Mouse (Mus musculus): ENCODE measurements at regions not wholly inside any gene's neighbourhood (a gene's known extent, or its start where the extent isn't known, plus 50 kb on each side); places are given as distances from the start of the nearest gene placed in this dataset.

GRCm38 (mm10) chr13:70303953-70304525, 333.4 kb downstream of the Ice1 start:
- H3K4me1 ChIP-seq (ENCODE audit: control insufficient read depth, insufficient read depth, low read length), result no peaks in the 10 kb centered on the region
- no peaks in the 10 kb centered on the region for H3K27me3 ChIP-seq (ENCODE audit: control insufficient read depth, insufficient read depth, low read length, poor library complexity, severe bottlenecking)
- H3K9ac ChIP-seq (ENCODE audit: low read depth, poor library complexity, severe bottlenecking), result no peak overlapping the region
- H3K36me3 ChIP-seq (ENCODE audit: control insufficient read depth, insufficient read depth, low read length, poor library complexity, severe bottlenecking), result no peaks in the 10 kb centered on the region
- H3K4me3 ChIP-seq (ENCODE audit: low read depth, low read length), result no peak overlapping the region
- no peaks in the 10 kb centered on the region for H3K9me3 ChIP-seq (replicated peaks; ENCODE audit: control insufficient read depth, insufficient read depth, low read length, poor library complexity, severe bottlenecking)
- no peak overlapping the region for H3K27ac ChIP-seq (ENCODE audit: insufficient read depth, low read length)
- TF ChIP-seq POLR2A (IDR thresholded peaks at IDR 0.05; ENCODE audit: insufficient read depth, low read length), result no peak
- TF ChIP-seq EP300 (IDR thresholded peaks at IDR 0.05; ENCODE audit: insufficient read depth, low read depth, low read length), result no peak

GRCm38 (mm10) chr13:70310516-70310915, 326.9 kb downstream of the Ice1 start:
- no peaks in the 10 kb centered on the region for H3K9me3 ChIP-seq (replicated peaks; ENCODE audit: control insufficient read depth, insufficient read depth, low read length, poor library complexity, severe bottlenecking)
- H3K4me3 ChIP-seq (ENCODE audit: low read depth, low read length), result no peak overlapping the region
- H3K27me3 ChIP-seq (ENCODE audit: control insufficient read depth, insufficient read depth, low read length, poor library complexity, severe bottlenecking), result no peaks in the 10 kb centered on the region
- H3K9ac ChIP-seq (ENCODE audit: low read depth, poor library complexity, severe bottlenecking), result no peak overlapping the region
- TF ChIP-seq POLR2A (IDR thresholded peaks at IDR 0.05; ENCODE audit: insufficient read depth, low read length) (no peak), EP300 (IDR thresholded peaks at IDR 0.05; ENCODE audit: insufficient read depth, low read depth, low read length) (no peak), CTCF (IDR thresholded peaks at IDR 0.05; ENCODE audit: low read depth, low read length) (no peak)
- no peaks in the 10 kb centered on the region for H3K36me3 ChIP-seq (ENCODE audit: control insufficient read depth, insufficient read depth, low read length, poor library complexity, severe bottlenecking)
- H3K4me1 ChIP-seq (ENCODE audit: control insufficient read depth, insufficient read depth, low read length), result no peaks in the 10 kb centered on the region
- H3K27ac ChIP-seq (ENCODE audit: insufficient read depth, low read length), result no peak overlapping the region

DNA sequence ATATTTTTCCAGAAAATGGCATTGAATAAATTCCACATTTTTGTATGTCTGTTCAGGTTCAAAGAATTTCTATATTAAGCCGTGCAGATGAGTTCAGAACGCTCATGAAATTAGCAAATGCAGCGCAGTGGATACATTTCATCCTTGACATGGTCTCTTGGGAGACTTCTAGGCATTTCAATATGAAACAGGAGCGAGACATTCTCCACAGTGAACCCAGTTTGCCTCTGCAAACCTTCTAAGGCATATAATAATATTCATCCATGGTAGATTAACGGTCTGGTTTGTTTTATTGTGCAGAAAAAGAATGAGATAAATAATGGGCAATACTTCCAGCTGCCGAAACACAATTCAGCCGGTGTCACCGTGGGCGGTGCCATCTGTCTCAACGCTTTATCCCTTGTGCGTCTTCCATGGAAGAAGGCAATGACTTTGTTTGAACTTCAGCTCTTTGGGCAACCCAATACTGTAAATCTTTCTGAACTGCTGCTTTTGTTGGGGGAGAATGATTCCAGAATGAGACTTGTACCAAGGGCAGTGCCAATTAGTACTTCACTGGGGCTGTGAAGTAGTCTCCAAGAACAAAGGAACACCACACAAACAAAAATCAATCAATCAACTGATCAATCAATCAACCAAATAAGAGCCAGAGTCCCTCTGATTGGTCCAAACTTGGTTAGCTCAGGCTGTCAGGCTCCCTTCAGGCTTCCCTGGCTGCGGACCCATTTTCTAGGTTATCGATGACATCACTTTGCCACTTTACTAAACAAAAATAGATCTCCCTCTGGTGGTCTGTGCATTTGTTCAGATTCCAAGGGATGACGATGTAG, 326.0 kb downstream of the Ice1 start:
- TF ChIP-seq CTCF (IDR thresholded peaks at IDR 0.05; ENCODE audit: low read depth, low read length) (no peak), POLR2A (IDR thresholded peaks at IDR 0.05; ENCODE audit: insufficient read depth, low read length) (no peak), EP300 (IDR thresholded peaks at IDR 0.05; ENCODE audit: insufficient read depth, low read depth, low read length) (no peak)

GRCm38 (mm10) chr13:70313205-70313604, 324.2 kb downstream of the Ice1 start:
- H3K27me3 ChIP-seq (ENCODE audit: control insufficient read depth, insufficient read depth, low read length, poor library complexity, severe bottlenecking), result no peaks in the 10 kb centered on the region
- H3K36me3 ChIP-seq (ENCODE audit: control insufficient read depth, insufficient read depth, low read length, poor library complexity, severe bottlenecking), result no peaks in the 10 kb centered on the region
- no peak overlapping the region for H3K9ac ChIP-seq (ENCODE audit: low read depth, poor library complexity, severe bottlenecking)
- no peak overlapping the region for H3K4me3 ChIP-seq (ENCODE audit: low read depth, low read length)
- no peak overlapping the region for H3K27ac ChIP-seq (ENCODE audit: insufficient read depth, low read length)
- H3K9me3 ChIP-seq (replicated peaks; ENCODE audit: control insufficient read depth, insufficient read depth, low read length, poor library complexity, severe bottlenecking), result no peaks in the 10 kb centered on the region
- no peaks in the 10 kb centered on the region for H3K4me1 ChIP-seq (ENCODE audit: control insufficient read depth, insufficient read depth, low read length)
- TF ChIP-seq CTCF (IDR thresholded peaks at IDR 0.05; ENCODE audit: low read depth, low read length), result no peak
- no peak for TF ChIP-seq POLR2A (IDR thresholded peaks at IDR 0.05; ENCODE audit: insufficient read depth, low read length)
- no peak for TF ChIP-seq EP300 (IDR thresholded peaks at IDR 0.05; ENCODE audit: insufficient read depth, low read depth, low read length)

More for the DNA sequence above, 326.0 kb downstream of the Ice1 start:
- Histone ChIP-seq H3K4me3 (ENCODE audit: low read depth, low read length) (no peak overlapping the region), H3K27me3 (ENCODE audit: control insufficient read depth, insufficient read depth, low read length, poor library complexity, severe bottlenecking) (no peaks in the 10 kb centered on the region), H3K36me3 (ENCODE audit: control insufficient read depth, insufficient read depth, low read length, poor library complexity, severe bottlenecking) (no peaks in the 10 kb centered on the region), H3K4me1 (ENCODE audit: control insufficient read depth, insufficient read depth, low read length) (no peaks in the 10 kb centered on the region), H3K9me3 (replicated peaks; ENCODE audit: control insufficient read depth, insufficient read depth, low read length, poor library complexity, severe bottlenecking) (no peaks in the 10 kb centered on the region), H3K27ac (ENCODE audit: insufficient read depth, low read length) (no peak overlapping the region), H3K9ac (ENCODE audit: low read depth, poor library complexity, severe bottlenecking) (no peak overlapping the region)

- no peak overlapping the region for H3K9ac ChIP-seq (ENCODE audit: low read depth, poor library complexity, severe bottlenecking)
- TF ChIP-seq EP300 (IDR thresholded peaks at IDR 0.05; ENCODE audit: insufficient read depth, low read depth, low read length) (no peak), CTCF (IDR thresholded peaks at IDR 0.05; ENCODE audit: low read depth, low read length) (no peak), POLR2A (IDR thresholded peaks at IDR 0.05; ENCODE audit: insufficient read depth, low read length) (no peak)
- H3K27ac ChIP-seq (ENCODE audit: insufficient read depth, low read length), result no peak overlapping the region
- H3K36me3 ChIP-seq (ENCODE audit: control insufficient read depth, insufficient read depth, low read length, poor library complexity, severe bottlenecking), result no peaks in the 10 kb centered on the region
- no peak overlapping the region for H3K4me3 ChIP-seq (ENCODE audit: low read depth, low read length)
- H3K9me3 ChIP-seq (replicated peaks; ENCODE audit: control insufficient read depth, insufficient read depth, low read length, poor library complexity, severe bottlenecking), result no peaks in the 10 kb centered on the region
- no peaks in the 10 kb centered on the region for H3K27me3 ChIP-seq (ENCODE audit: control insufficient read depth, insufficient read depth, low read length, poor library complexity, severe bottlenecking)
- no peaks in the 10 kb centered on the region for H3K4me1 ChIP-seq (ENCODE audit: control insufficient read depth, insufficient read depth, low read length)
Measured at GRCm38 (mm10) chr13:70323537-70323936, 313.9 kb downstream of the Ice1 start.

DNA sequence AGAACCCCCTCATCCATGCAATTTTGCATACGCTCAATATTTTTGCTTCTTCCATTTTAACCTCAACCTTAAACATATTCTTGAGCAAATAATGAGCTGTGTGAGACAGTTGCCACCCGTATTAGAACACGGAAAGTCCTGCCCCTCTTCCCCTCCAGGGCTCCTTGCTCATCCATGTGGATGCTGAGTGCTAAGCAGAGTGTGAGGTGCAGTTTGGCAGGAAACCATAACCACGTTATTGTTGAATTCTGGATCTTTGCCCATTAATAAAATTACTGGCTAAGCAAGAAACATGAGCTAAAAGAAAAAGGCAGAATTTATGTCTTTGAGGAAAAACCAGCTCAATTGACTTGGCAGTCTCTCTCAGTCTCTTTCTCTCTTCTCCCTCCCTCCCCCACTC, 301.4 kb downstream of the Ice1 start:
- no peak for TF ChIP-seq POLR2A (IDR thresholded peaks at IDR 0.05; ENCODE audit: insufficient read depth, low read length)
- no peak for TF ChIP-seq EP300 (IDR thresholded peaks at IDR 0.05; ENCODE audit: insufficient read depth, low read depth, low read length)
- TF ChIP-seq CTCF (IDR thresholded peaks at IDR 0.05; ENCODE audit: low read depth, low read length), result no peak
- Histone ChIP-seq H3K36me3 (ENCODE audit: control insufficient read depth, insufficient read depth, low read length, poor library complexity, severe bottlenecking) (no peaks in the 10 kb centered on the region), H3K27me3 (ENCODE audit: control insufficient read depth, insufficient read depth, low read length, poor library complexity, severe bottlenecking) (no peaks in the 10 kb centered on the region), H3K9me3 (replicated peaks; ENCODE audit: control insufficient read depth, insufficient read depth, low read length, poor library complexity, severe bottlenecking) (no peaks in the 10 kb centered on the region), H3K9ac (ENCODE audit: low read depth, poor library complexity, severe bottlenecking) (no peak overlapping the region), H3K27ac (ENCODE audit: insufficient read depth, low read length) (no peak overlapping the region), H3K4me1 (ENCODE audit: control insufficient read depth, insufficient read depth, low read length) (no peaks in the 10 kb centered on the region), H3K4me3 (ENCODE audit: low read depth, low read length) (no peak overlapping the region)

Data from ES-Bruce4 (cell line).